Mouse (Mus musculus): ENCODE results near the gene Ccdc93. TPM values are rescaled to one million over a fixed set of nuclear protein-coding genes. Genes with fewer than 3 reads are reported as not detected.

The Ccdc93 gene
- 10 to 100 TPM; 14.0 to 15.1 TPM for total RNA-seq (2021)
- 4.8 and 14.5 TPM in 2 replicates for polyA plus RNA-seq (2012; rRNA removed)
- long read RNA-seq, full-length matches to known transcripts: 5 of 12 reads
- long read RNA-seq, partial matches to known transcripts: 1 of 12 reads
- long read RNA-seq, other reads (novel, unspliced or antisense): 6 of 12 reads

DNA sequence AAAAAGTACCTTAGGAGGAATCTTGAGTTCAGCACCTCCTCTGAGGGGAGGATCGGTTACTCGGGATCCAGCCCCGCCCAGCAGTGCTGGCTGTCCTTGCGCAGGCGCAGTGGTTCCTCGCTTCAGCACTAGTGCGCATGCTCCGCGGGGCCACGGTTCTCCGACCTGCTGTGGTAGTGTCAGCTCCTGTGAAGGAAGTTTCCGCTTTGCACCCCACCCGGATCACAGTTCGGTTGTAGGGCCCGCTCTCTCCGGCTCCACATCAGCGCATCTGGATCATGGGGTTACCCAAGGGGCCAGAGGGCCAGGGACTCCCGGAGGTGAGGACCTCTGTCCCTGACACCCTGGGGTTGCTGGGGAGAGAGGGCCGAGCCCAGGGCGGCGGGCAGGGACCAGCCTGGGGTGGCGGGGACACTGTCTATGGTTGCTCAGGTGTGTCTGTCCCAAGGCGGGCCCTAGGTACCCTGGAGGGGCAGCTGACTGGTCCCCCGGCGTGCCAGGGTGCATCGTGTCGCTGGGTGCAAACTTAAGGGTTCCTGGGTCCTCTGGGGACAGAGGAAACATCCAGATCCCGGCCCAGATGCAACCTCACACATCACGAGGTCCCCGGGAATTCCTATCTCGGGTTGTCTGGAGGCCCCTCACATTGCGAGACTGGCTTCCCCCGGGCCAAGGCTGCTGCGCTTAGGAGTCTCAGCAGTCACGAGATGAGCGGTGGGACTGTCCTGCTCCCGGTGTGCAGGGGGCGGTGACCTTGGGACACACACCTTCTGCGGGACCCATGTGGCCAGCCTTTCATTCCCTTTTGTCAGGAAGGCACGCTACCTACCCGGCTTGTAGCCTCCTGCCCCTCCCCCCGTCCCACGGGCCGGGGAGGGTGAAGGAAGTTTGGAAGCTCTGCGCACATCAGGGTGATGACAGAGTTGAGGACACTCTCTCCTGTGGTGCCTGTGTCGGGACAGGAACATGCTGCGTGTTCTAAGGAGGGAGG, at the start of gene Ccdc93:
Gene Ccdc93 (plus strand): TSS at position 112 of the 991 bp plus-strand sequence.
- under 1% methylated on average over 47 of the region's 47 CpGs for WGBS

GRCm38 (mm10) chr1:121381562-121381961, 49.3 kb upstream of the Ccdc93 start:
- no peaks in the 10 kb centered on the region for H3K4me1 ChIP-seq (ENCODE audit: control insufficient read depth, insufficient read depth, low read length)
- 86% methylated on average over 3 of the region's 3 CpGs for WGBS

More for the DNA sequence above, at the start of gene Ccdc93:
- no peaks in the 10 kb centered on the region for H3K79me2 ChIP-seq (replicated peaks; ENCODE audit: control insufficient read depth, insufficient read depth, low read length)
- H3K4me3 ChIP-seq: peak within 1 kb of the TSS; percentile 79
- intact Hi-C loops (cut with DNase I): loop anchor here (2.0 kb wide), 2 partner anchors 104 to 136 kb away; partner anchors contain the start of gene Ddx18
- no peaks in the 10 kb centered on the region for H3K27me3 ChIP-seq (ENCODE audit: control insufficient read depth, insufficient read depth, low read length)
- peak; percentile 99 to 100 for DNase-seq
- H3K4me1 ChIP-seq (ENCODE audit: control insufficient read depth, insufficient read depth, low read length): peaks cover 5% of the 10 kb centered on the region
- TF ChIP-seq EP300 (IDR thresholded peaks at IDR 0.05; ENCODE audit: insufficient read depth, low read depth, low read length) (0 out of 2 replicates have a peak, but pooled peaks have one; percentile 45), POLR2A (IDR thresholded peaks at IDR 0.05; ENCODE audit: insufficient read depth, low read depth, low read length) (peak; percentile 94), CTCF (IDR thresholded peaks at IDR 0.05) (no peak)
- no peaks in the 10 kb centered on the region for H3K36me3 ChIP-seq (ENCODE audit: control insufficient read depth, insufficient read depth, low read length)
- peak within 1 kb of the TSS; percentile 88 for H3K9ac ChIP-seq (ENCODE audit: low read depth, low read length)
- peak within 1 kb of the TSS; percentile 91 for H3K27ac ChIP-seq

DNA sequence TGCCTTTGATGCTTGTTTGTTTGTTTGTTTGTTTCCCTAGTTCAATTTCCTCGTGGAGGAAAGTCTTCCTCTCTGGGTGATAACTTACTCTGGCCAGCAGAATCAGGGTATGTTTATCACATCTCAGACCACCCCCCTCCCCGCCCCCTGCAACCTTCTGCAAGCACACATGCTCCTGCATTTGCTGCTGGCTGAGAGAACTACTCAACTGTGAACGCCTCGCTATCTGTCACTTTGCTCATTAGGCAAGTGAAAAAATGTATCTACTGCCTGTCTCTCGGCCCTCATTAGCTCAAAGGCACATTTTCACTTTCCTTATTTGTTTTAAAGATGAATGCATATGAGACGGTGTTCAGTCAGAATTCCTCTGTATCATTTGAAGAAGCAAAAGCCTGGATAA, 42.5 kb upstream of the Ccdc93 start:
- no peaks in the 10 kb centered on the region for H3K27me3 ChIP-seq (ENCODE audit: control insufficient read depth, insufficient read depth, low read length)
- no peak for TF ChIP-seq EP300 (IDR thresholded peaks at IDR 0.05; ENCODE audit: insufficient read depth, low read depth, low read length)
- no peak for TF ChIP-seq CTCF (IDR thresholded peaks at IDR 0.05)
- no peak for TF ChIP-seq POLR2A (IDR thresholded peaks at IDR 0.05; ENCODE audit: insufficient read depth, low read depth, low read length)
- no peak overlapping the region for H3K27ac ChIP-seq
- no peaks in the 10 kb centered on the region for H3K4me1 ChIP-seq (ENCODE audit: control insufficient read depth, insufficient read depth, low read length)
- H3K9ac ChIP-seq (ENCODE audit: low read depth, low read length): no peak overlapping the region
- H3K4me3 ChIP-seq: no peak overlapping the region
- H3K79me2 ChIP-seq (replicated peaks; ENCODE audit: control insufficient read depth, insufficient read depth, low read length): no peaks in the 10 kb centered on the region
- WGBS: 50% methylated on average over 6 of the region's 6 CpGs
- H3K36me3 ChIP-seq (ENCODE audit: control insufficient read depth, insufficient read depth, low read length): no peaks in the 10 kb centered on the region
- no peak for DNase-seq
- intact Hi-C loops (cut with DNase I): no loop called here

More at GRCm38 (mm10) chr1:121381562-121381961, 49.3 kb upstream of the Ccdc93 start:
- intact Hi-C loops (cut with DNase I): no loop called here
- Histone ChIP-seq H3K27me3 (ENCODE audit: control insufficient read depth, insufficient read depth, low read length) (no peaks in the 10 kb centered on the region), H3K36me3 (ENCODE audit: control insufficient read depth, insufficient read depth, low read length) (no peaks in the 10 kb centered on the region), H3K4me3 (no peak overlapping the region), H3K9ac (ENCODE audit: low read depth, low read length) (no peak overlapping the region), H3K79me2 (replicated peaks; ENCODE audit: control insufficient read depth, insufficient read depth, low read length) (no peaks in the 10 kb centered on the region), H3K27ac (no peak overlapping the region)
- no peak for DNase-seq
- TF ChIP-seq EP300 (IDR thresholded peaks at IDR 0.05; ENCODE audit: insufficient read depth, low read depth, low read length) (no peak), POLR2A (IDR thresholded peaks at IDR 0.05; ENCODE audit: insufficient read depth, low read depth, low read length) (no peak), CTCF (IDR thresholded peaks at IDR 0.05) (no peak)

DNA sequence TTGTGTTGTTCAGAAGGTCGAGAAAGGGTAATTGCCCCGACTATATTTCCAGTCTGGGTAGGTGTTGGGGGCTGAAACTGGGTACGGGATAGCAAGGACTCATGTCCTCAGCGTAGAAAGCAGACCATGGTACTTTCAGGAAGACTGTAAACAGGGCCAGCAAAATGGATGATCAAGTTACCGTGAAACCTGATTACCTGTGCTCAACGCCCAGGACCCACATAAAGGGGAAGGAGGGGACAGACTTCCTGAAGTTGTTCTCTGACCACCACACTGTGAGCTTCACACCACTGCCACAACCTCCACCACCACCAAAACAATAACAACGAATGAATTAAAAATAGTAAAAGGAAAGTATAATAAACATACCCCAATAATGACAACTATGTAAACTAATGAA, 42.1 kb upstream of the Ccdc93 start:
- no peak overlapping the region for H3K9ac ChIP-seq (ENCODE audit: low read depth, low read length)
- TF ChIP-seq EP300 (IDR thresholded peaks at IDR 0.05; ENCODE audit: insufficient read depth, low read depth, low read length): no peak
- 77% methylated on average over 7 of the region's 7 CpGs for WGBS
- H3K27ac ChIP-seq: no peak overlapping the region
- intact Hi-C loops (cut with DNase I): no loop called here
- H3K4me3 ChIP-seq: no peak overlapping the region
- no peaks in the 10 kb centered on the region for H3K4me1 ChIP-seq (ENCODE audit: control insufficient read depth, insufficient read depth, low read length)
- no peaks in the 10 kb centered on the region for H3K79me2 ChIP-seq (replicated peaks; ENCODE audit: control insufficient read depth, insufficient read depth, low read length)
- no peak for DNase-seq
- no peaks in the 10 kb centered on the region for H3K27me3 ChIP-seq (ENCODE audit: control insufficient read depth, insufficient read depth, low read length)
- no peaks in the 10 kb centered on the region for H3K36me3 ChIP-seq (ENCODE audit: control insufficient read depth, insufficient read depth, low read length)

GRCm38 (mm10) chr1:121389574-121389973, 41.3 kb upstream of the Ccdc93 start:
- WGBS: 86% methylated on average over 12 of the region's 12 CpGs
- intact Hi-C loops (cut with DNase I): no loop called here

GRCm38 (mm10) chr1:121390003-121390402, 40.8 kb upstream of the Ccdc93 start:
- H3K4me1 ChIP-seq (ENCODE audit: control insufficient read depth, insufficient read depth, low read length): no peaks in the 10 kb centered on the region; the same call in 1 of the 2 replicates
- no peak overlapping the region for H3K27ac ChIP-seq
- intact Hi-C loops (cut with DNase I): no loop called here
- WGBS: 96% methylated on average over 5 of the region's 5 CpGs
- H3K9ac ChIP-seq (ENCODE audit: low read depth, low read length): no peak overlapping the region
- no peak overlapping the region for H3K4me3 ChIP-seq
- DNase-seq: no peak
- TF ChIP-seq EP300 (IDR thresholded peaks at IDR 0.05; ENCODE audit: insufficient read depth, low read depth, low read length) (no peak), CTCF (IDR thresholded peaks at IDR 0.05) (no peak), POLR2A (IDR thresholded peaks at IDR 0.05; ENCODE audit: insufficient read depth, low read depth, low read length) (no peak)
- H3K27me3 ChIP-seq (ENCODE audit: control insufficient read depth, insufficient read depth, low read length): no peaks in the 10 kb centered on the region
- H3K36me3 ChIP-seq (ENCODE audit: control insufficient read depth, insufficient read depth, low read length): no peaks in the 10 kb centered on the region
- no peaks in the 10 kb centered on the region for H3K79me2 ChIP-seq (replicated peaks; ENCODE audit: control insufficient read depth, insufficient read depth, low read length)

More at GRCm38 (mm10) chr1:121389574-121389973, 41.3 kb upstream of the Ccdc93 start:
- peak; percentile 23; the same call in 1 of the 2 replicates for TF ChIP-seq CTCF (IDR thresholded peaks at IDR 0.05)
- no peak for TF ChIP-seq EP300 (IDR thresholded peaks at IDR 0.05; ENCODE audit: insufficient read depth, low read depth, low read length)
- H3K27me3 ChIP-seq (ENCODE audit: control insufficient read depth, insufficient read depth, low read length): no peaks in the 10 kb centered on the region
- H3K4me1 ChIP-seq (ENCODE audit: control insufficient read depth, insufficient read depth, low read length): no peaks in the 10 kb centered on the region
- H3K27ac ChIP-seq: no peak overlapping the region
- no peaks in the 10 kb centered on the region for H3K79me2 ChIP-seq (replicated peaks; ENCODE audit: control insufficient read depth, insufficient read depth, low read length)
- no peak for DNase-seq
- no peak overlapping the region for H3K4me3 ChIP-seq
- no peaks in the 10 kb centered on the region for H3K36me3 ChIP-seq (ENCODE audit: control insufficient read depth, insufficient read depth, low read length)
- no peak overlapping the region for H3K9ac ChIP-seq (ENCODE audit: low read depth, low read length)
